Mouse (Mus musculus): ENCODE data around the gene Tub. TPM values are rescaled to one million over a fixed set of nuclear protein-coding genes. Genes with fewer than 3 reads are reported as not detected.
A peak's percentile ranks its signal among the peaks of the same experiment; 100 is the strongest.

Tub gene
- polyA plus RNA-seq, 1 experiment = 0.58 TPM

GRCm38 (mm10) chr7:109001971-109002370 lies 51.8 kb downstream of the Tub start:
- no peaks in the 10 kb centered on the region for H3K27me3 ChIP-seq (ENCODE audit: control insufficient read depth, insufficient read depth, low read length)
- no peaks in the 10 kb centered on the region for H3K4me1 ChIP-seq (ENCODE audit: control insufficient read depth, insufficient read depth, insufficient read length, low read length)
- WGBS = 75% methylated on average over 4 of the region's 4 CpGs
- no peak overlapping the region for H3K4me3 ChIP-seq (ENCODE audit: low read depth, low read length)
- H3K36me3 ChIP-seq (ENCODE audit: control insufficient read depth, insufficient read depth, low read length) = no peaks in the 10 kb centered on the region
- no peak overlapping the region for H3K27ac ChIP-seq (ENCODE audit: insufficient read depth, low read depth, low read length)
- no peak for TF ChIP-seq POLR2A (IDR thresholded peaks at IDR 0.05; ENCODE audit: low read depth, low read length)
- no peak for TF ChIP-seq CTCF (IDR thresholded peaks at IDR 0.05; ENCODE audit: extremely low read depth, insufficient read length, insufficient replicate concordance, low read depth, low read length)

- Histone ChIP-seq H3K4me3 (ENCODE audit: low read depth, low read length) (no peak overlapping the region), H3K27me3 (ENCODE audit: control insufficient read depth, insufficient read depth, low read length) (no peaks in the 10 kb centered on the region), H3K36me3 (ENCODE audit: control insufficient read depth, insufficient read depth, low read length) (no peaks in the 10 kb centered on the region), H3K27ac (ENCODE audit: insufficient read depth, low read depth, low read length) (no peak overlapping the region), H3K4me1 (ENCODE audit: control insufficient read depth, insufficient read depth, insufficient read length, low read length) (no peaks in the 10 kb centered on the region)
- 13% methylated on average over 3 of the region's 3 CpGs for WGBS
- TF ChIP-seq CTCF (IDR thresholded peaks at IDR 0.05; ENCODE audit: extremely low read depth, insufficient read length, insufficient replicate concordance, low read depth, low read length) (no peak), POLR2A (IDR thresholded peaks at IDR 0.05; ENCODE audit: low read depth, low read length) (no peak)
Measured at GRCm38 (mm10) chr7:109003653-109004052, 53.5 kb downstream of the Tub start.

DNA sequence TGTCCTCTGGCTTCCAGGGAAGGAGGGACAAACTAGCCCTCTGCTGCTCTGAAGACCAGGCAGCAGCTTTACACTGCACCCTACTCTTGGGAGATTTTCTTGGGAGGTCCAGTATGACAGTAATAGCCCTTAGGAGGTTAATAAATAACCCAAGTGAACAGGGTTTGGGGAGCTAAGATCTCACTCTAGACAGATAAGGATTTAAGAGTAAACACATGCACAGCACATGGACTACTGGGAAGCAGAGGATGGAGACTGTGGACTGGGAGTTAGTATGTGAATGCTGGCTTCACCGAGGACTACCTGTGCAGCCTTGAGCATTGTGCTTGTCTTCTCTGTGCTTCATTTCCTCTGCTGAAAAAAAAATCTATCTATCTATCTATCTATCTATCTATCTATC lies 59.1 kb downstream of the Tub start:
- Histone ChIP-seq H3K4me3 (ENCODE audit: low read depth, low read length) (no peak overlapping the region), H3K4me1 (ENCODE audit: control insufficient read depth, insufficient read depth, insufficient read length, low read length) (no peaks in the 10 kb centered on the region), H3K36me3 (ENCODE audit: control insufficient read depth, insufficient read depth, low read length) (no peaks in the 10 kb centered on the region), H3K27me3 (ENCODE audit: control insufficient read depth, insufficient read depth, low read length) (peaks cover 11% of the 10 kb centered on the region), H3K27ac (ENCODE audit: insufficient read depth, low read depth, low read length) (no peak overlapping the region)
- TF ChIP-seq POLR2A (IDR thresholded peaks at IDR 0.05; ENCODE audit: low read depth, low read length) (no peak), CTCF (IDR thresholded peaks at IDR 0.05; ENCODE audit: extremely low read depth, insufficient read length, insufficient replicate concordance, low read depth, low read length) (no peak)
- 38% methylated on average over 1 of the region's 1 CpGs for WGBS

DNA sequence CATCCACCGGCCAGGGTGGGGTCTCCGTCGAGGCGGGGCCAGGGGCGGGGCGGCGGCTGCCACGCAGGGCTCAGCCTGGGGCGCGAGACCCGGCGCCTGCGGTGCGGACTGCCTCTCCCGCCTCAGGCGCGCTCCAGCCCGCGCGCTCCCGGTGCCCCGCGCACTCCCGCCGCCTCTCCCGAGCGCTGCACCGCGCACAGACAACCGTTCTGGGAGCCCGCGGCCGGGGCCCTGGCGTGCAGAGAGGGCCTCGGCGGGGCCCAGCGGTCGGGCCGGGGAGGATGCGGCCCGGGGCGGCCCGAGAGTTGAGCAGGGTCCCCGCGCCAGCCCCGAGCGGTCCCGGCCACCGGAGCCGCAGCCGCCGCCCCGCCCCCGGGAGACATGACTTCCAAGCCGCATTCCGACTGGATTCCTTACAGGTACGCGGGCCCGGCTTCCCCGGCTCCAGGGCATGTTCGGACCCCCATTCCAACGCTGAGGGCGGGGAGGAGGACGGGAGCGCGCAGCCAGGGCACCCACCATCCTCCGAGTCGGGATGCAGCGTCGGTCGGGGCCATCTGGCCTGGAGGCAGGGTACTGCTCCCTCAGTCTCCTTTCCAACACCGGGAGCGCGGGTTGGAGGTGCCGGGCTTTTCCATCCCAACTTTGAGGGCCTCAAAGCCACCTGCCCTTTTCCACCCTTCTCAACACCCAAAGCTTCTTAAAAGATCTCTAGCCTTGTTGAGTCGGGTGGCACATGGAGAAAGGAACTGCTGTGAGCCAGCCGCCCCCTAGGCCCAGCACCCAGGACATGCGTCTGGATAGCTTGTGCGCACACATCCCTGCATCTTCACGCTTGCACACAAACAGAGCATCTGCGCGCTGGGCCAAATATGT lies 60.8 kb downstream of the Tub start:
- TF ChIP-seq POLR2A (IDR thresholded peaks at IDR 0.05; ENCODE audit: low read depth, low read length) (no peak), CTCF (IDR thresholded peaks at IDR 0.05; ENCODE audit: extremely low read depth, insufficient read length, insufficient replicate concordance, low read depth, low read length) (no peak)
- WGBS = 4% methylated on average over 81 of the region's 82 CpGs
- H3K4me3 ChIP-seq (ENCODE audit: low read depth, low read length) = peak overlapping the region; percentile 24

GRCm38 (mm10) chr7:109011596-109012180 lies 61.5 kb downstream of the Tub start:
- WGBS = 67% methylated on average over 8 of the region's 8 CpGs
- Histone ChIP-seq H3K4me3 (ENCODE audit: low read depth, low read length) (no peak overlapping the region), H3K27me3 (ENCODE audit: control insufficient read depth, insufficient read depth, low read length) (peaks cover 11% of the 10 kb centered on the region), H3K27ac (ENCODE audit: insufficient read depth, low read depth, low read length) (no peak overlapping the region), H3K4me1 (ENCODE audit: control insufficient read depth, insufficient read depth, insufficient read length, low read length) (no peaks in the 10 kb centered on the region), H3K36me3 (ENCODE audit: control insufficient read depth, insufficient read depth, low read length) (no peaks in the 10 kb centered on the region)
- TF ChIP-seq CTCF (IDR thresholded peaks at IDR 0.05; ENCODE audit: extremely low read depth, insufficient read length, insufficient replicate concordance, low read depth, low read length) (no peak), POLR2A (IDR thresholded peaks at IDR 0.05; ENCODE audit: low read depth, low read length) (no peak)

More for the DNA sequence above, 60.8 kb downstream of the Tub start:
- H3K27ac ChIP-seq (ENCODE audit: insufficient read depth, low read depth, low read length) = no peak overlapping the region
- H3K36me3 ChIP-seq (ENCODE audit: control insufficient read depth, insufficient read depth, low read length) = no peaks in the 10 kb centered on the region
- H3K4me1 ChIP-seq (ENCODE audit: control insufficient read depth, insufficient read depth, insufficient read length, low read length) = no peaks in the 10 kb centered on the region
- H3K27me3 ChIP-seq (ENCODE audit: control insufficient read depth, insufficient read depth, low read length) = peaks cover 11% of the 10 kb centered on the region

DNA sequence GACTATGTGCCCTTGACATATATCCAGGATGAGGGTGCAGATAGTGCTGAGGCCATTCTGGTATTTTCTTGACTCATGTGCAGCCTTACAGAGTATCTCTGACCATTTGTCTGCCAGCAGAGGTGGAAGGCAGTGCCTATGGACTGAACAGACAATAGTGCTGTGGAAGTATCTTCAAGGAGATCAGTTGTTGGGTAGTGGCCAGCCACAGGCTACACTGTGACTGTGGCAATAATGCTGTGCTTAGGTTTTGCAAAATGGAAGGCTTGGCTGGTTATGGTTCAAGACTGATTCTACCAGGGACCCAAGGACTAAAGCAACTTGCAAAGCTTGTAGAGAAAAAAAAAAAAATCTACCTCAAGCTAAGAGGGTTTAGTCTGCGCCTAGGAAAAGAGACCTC lies 62.4 kb downstream of the Tub start:
- Histone ChIP-seq H3K4me3 (ENCODE audit: low read depth, low read length) (no peak overlapping the region), H3K4me1 (ENCODE audit: control insufficient read depth, insufficient read depth, insufficient read length, low read length) (no peaks in the 10 kb centered on the region), H3K27ac (ENCODE audit: insufficient read depth, low read depth, low read length) (no peak overlapping the region), H3K36me3 (ENCODE audit: control insufficient read depth, insufficient read depth, low read length) (no peaks in the 10 kb centered on the region), H3K27me3 (ENCODE audit: control insufficient read depth, insufficient read depth, low read length) (peaks cover 11% of the 10 kb centered on the region)
- TF ChIP-seq POLR2A (IDR thresholded peaks at IDR 0.05; ENCODE audit: low read depth, low read length) (no peak), CTCF (IDR thresholded peaks at IDR 0.05; ENCODE audit: extremely low read depth, insufficient read length, insufficient replicate concordance, low read depth, low read length) (no peak)
- 81% methylated on average over 1 of the region's 1 CpGs for WGBS

DNA sequence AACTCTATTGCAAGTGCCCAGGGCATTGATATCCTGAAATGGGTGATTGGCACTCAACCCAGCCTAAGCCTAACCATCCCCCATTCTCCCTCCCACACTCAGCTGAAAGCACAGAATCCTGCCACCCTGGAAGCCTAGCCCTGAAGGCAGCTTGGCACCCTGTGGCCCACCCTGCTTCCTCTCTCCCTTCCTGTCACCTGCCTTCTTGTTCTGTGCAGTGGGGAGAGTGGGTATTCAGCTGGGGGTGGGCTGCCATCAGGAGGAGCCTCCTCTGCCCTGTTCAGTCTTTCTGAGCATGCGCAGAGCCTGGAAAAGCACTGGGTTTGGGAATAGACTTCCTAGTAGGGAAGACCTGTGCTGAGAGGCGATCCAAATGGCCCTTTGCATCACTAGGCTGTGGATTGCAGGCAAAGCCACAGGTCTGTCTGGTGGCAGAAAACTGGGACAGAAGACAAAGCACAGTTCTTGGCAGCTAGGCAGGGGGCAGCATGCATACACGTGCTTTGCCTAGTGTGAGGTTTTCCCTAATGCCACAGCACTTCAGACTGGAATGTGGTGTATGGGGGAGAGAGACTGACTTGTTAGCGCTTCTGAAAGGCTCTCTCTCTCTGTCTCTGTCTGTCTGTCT lies 63.0 kb downstream of the Tub start:
- H3K27me3 ChIP-seq (ENCODE audit: control insufficient read depth, insufficient read depth, low read length) = peaks cover 11% of the 10 kb centered on the region
- no peak overlapping the region for H3K4me3 ChIP-seq (ENCODE audit: low read depth, low read length)
- H3K4me1 ChIP-seq (ENCODE audit: control insufficient read depth, insufficient read depth, insufficient read length, low read length) = no peaks in the 10 kb centered on the region
- no peak for TF ChIP-seq POLR2A (IDR thresholded peaks at IDR 0.05; ENCODE audit: low read depth, low read length)
- no peak for TF ChIP-seq CTCF (IDR thresholded peaks at IDR 0.05; ENCODE audit: extremely low read depth, insufficient read length, insufficient replicate concordance, low read depth, low read length)
- 71% methylated on average over 4 of the region's 4 CpGs for WGBS
- H3K36me3 ChIP-seq (ENCODE audit: control insufficient read depth, insufficient read depth, low read length) = no peaks in the 10 kb centered on the region
- no peak overlapping the region for H3K27ac ChIP-seq (ENCODE audit: insufficient read depth, low read depth, low read length)

Data from small intestine, adult 2 months (tissue).